In the genomic region with DNA sequence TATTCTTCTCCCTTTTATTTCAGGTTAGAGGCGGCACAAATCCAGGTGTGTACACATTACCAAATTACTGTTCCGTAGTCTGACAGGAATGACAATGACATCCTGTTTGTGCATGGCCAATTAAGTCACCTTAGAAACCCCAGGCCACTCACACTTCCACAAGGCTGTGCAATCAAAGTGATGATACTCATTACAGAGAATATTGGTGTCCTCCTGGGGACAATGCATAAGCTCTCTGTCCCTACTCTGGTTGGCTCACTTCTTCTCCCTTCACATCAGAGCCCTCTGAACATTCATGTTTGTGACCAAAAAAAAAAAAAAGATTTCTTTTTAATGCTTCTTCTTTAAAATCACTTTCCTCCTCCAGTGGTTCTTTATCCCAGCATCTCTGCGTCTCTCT, we compare ENCODE assay signal across 24 mouse cellular contexts. TPM values are rescaled to one million over a fixed set of nuclear protein-coding genes. Genes with fewer than 3 reads are reported as not detected.
DNase-seq lines count a peak whose midpoint lies in the region; ATAC-seq and TF ChIP-seq lines count a peak whose summit lies in the region.
"Had no signal": no experiment of that assay in that cellular context is flagged by ENCODE, and none has a peak within 500 bp of the region (broad histone marks: within the 10 kb centered on the region; RNA-seq: fewer than 3 reads in every experiment).

No protein-coding gene starts in this region.

- no peaks in the 10 kb centered on the region for H3K9me3 ChIP-seq in midbrain, embryonic 11.5 days (ENCODE audit: control insufficient read depth, low read length)
- 0 out of 2 replicates have a peak, but pooled peaks cover 14% of the 10 kb centered on the region for H3K9me3 ChIP-seq in midbrain, embryonic 14.5 days (ENCODE audit: control insufficient read depth, low read length)
- H3K9me3 ChIP-seq in liver, embryonic 11.5 days (ENCODE audit: control insufficient read depth, low read length), result no peaks in the 10 kb centered on the region
- H3K9me3 ChIP-seq in liver, embryonic 16.5 days (replicated peaks; ENCODE audit: control insufficient read depth, low read length), result no peaks in the 10 kb centered on the region
- H3K9me3 ChIP-seq: intestine, embryonic 15.5 days; limb, embryonic 13.5 days; neural tube, embryonic 13.5 days had no signal

- no peak for TF ChIP-seq CTCF in left cerebral cortex, adult 2 months (IDR thresholded peaks at IDR 0.05)

- no peak overlapping the region for H3K27ac ChIP-seq in midbrain, embryonic 11.5 days (ENCODE audit: low read depth, low read length)
- H3K27ac ChIP-seq in midbrain, embryonic 14.5 days (replicated peaks; ENCODE audit: low read depth, low read length), result no peak overlapping the region
- H3K27ac ChIP-seq in liver, embryonic 11.5 days (ENCODE audit: low read depth, low read length), result peak overlapping the region; percentile 84
- H3K27ac ChIP-seq in liver, embryonic 16.5 days (ENCODE audit: low read length), result peak overlapping the region; percentile 92
- H3K27ac ChIP-seq in left cerebral cortex, adult 2 months, result no peak overlapping the region; the same call in 1 of the 2 replicates
- H3K27ac ChIP-seq: gastrocnemius, adult 2 months; intestine, embryonic 15.5 days; limb, embryonic 13.5 days; midbrain, embryonic 12.5 days; neural tube, embryonic 13.5 days had no signal

- H3K4me3 ChIP-seq in midbrain, embryonic 11.5 days (ENCODE audit: low read depth, low read length), result no peak overlapping the region
- H3K4me3 ChIP-seq in midbrain, embryonic 14.5 days (replicated peaks; ENCODE audit: low read depth, low read length), result no peak overlapping the region
- H3K4me3 ChIP-seq in liver, embryonic 11.5 days (ENCODE audit: low read depth, low read length), result no peak overlapping the region
- no peak overlapping the region for H3K4me3 ChIP-seq in liver, embryonic 16.5 days (ENCODE audit: low read depth, low read length)
- no peak overlapping the region for H3K4me3 ChIP-seq in left cerebral cortex, adult 2 months
- H3K4me3 ChIP-seq: gastrocnemius, adult 2 months; intestine, embryonic 15.5 days; limb, embryonic 13.5 days; midbrain, embryonic 12.5 days; neural tube, embryonic 13.5 days had no signal

- no peaks in the 10 kb centered on the region for H3K27me3 ChIP-seq in midbrain, embryonic 11.5 days (ENCODE audit: control insufficient read depth, insufficient read depth, low read length)
- no peaks in the 10 kb centered on the region for H3K27me3 ChIP-seq in midbrain, embryonic 14.5 days (ENCODE audit: control insufficient read depth, insufficient read depth, low read length)
- H3K27me3 ChIP-seq in liver, embryonic 11.5 days (replicated peaks; ENCODE audit: control insufficient read depth, insufficient read depth, low read length), result no peaks in the 10 kb centered on the region
- H3K27me3 ChIP-seq in liver, embryonic 16.5 days (ENCODE audit: control insufficient read depth, insufficient read depth, low read depth, low read length), result no peaks in the 10 kb centered on the region
- H3K27me3 ChIP-seq: intestine, embryonic 15.5 days; limb, embryonic 13.5 days; midbrain, embryonic 12.5 days; neural tube, embryonic 13.5 days had no signal

- ATAC-seq in midbrain, embryonic 11.5 days (ENCODE audit: low FRiP score), result no peak
- ATAC-seq in midbrain, embryonic 14.5 days (ENCODE audit: low FRiP score, low TSS enrichment), result no peak
- peak; percentile 32 for ATAC-seq in liver, embryonic 11.5 days (replicated peaks; ENCODE audit: low FRiP score)
- ATAC-seq in liver, embryonic 16.5 days (ENCODE audit: low read depth), result peak; percentile 26; the same call in 1 of the 2 replicates
- ATAC-seq: forebrain, embryonic 16.5 days; hindbrain, embryonic 16.5 days; intestine, embryonic 15.5 days had no signal

- no peaks in the 10 kb centered on the region for H3K36me3 ChIP-seq in midbrain, embryonic 11.5 days (ENCODE audit: control insufficient read depth, insufficient read depth, low read length)
- 0 out of 2 replicates have a peak, but pooled peaks cover 11% of the 10 kb centered on the region for H3K36me3 ChIP-seq in midbrain, embryonic 14.5 days (ENCODE audit: control insufficient read depth, insufficient read depth, low read length)
- no peaks in the 10 kb centered on the region; the same call in 1 of the 2 replicates for H3K36me3 ChIP-seq in liver, embryonic 11.5 days (ENCODE audit: control insufficient read depth, insufficient read depth, low read length)
- H3K36me3 ChIP-seq in liver, embryonic 16.5 days (ENCODE audit: control insufficient read depth, insufficient read depth), result no peaks in the 10 kb centered on the region
- H3K36me3 ChIP-seq: intestine, embryonic 15.5 days; limb, embryonic 13.5 days had no signal

- no peak overlapping the region for H3K9ac ChIP-seq in midbrain, embryonic 11.5 days (ENCODE audit: low read length)
- no peak overlapping the region for H3K9ac ChIP-seq in midbrain, embryonic 14.5 days (replicated peaks; ENCODE audit: low read length)
- H3K9ac ChIP-seq in liver, embryonic 11.5 days (ENCODE audit: low read depth, low read length), result no peak overlapping the region
- H3K9ac ChIP-seq in liver, embryonic 16.5 days (ENCODE audit: low read depth, low read length), result no peak overlapping the region
- H3K9ac ChIP-seq: intestine, embryonic 15.5 days; limb, embryonic 13.5 days; lung, embryonic 14.5 days; midbrain, embryonic 12.5 days; neural tube, embryonic 13.5 days had no signal

- peak; percentile 47 for DNase-seq in midbrain, embryonic 11.5 days (ENCODE audit: low spot score, missing footprints)
- no peak for DNase-seq in midbrain, embryonic 14.5 days
- no peak for DNase-seq in liver, embryonic 11.5 days (ENCODE audit: low spot score)
- no peak for DNase-seq in left cerebral cortex, adult 2 months (ENCODE audit: extremely low spot score in 1 of 2, low spot score in 2 of 2)
- DNase-seq in right cerebral cortex, postnatal 10 days (ENCODE audit: low spot score in 2 of 2), result no peak
- no peak for DNase-seq in lung, postnatal 14 days
- DNase-seq: adrenal gland, adult 8-10 months; cerebellum, adult 11 months; cerebellum, adult 9-10 months; cerebellum, postnatal 36 days; gastrocnemius, adult 2 months; heart, postnatal 14 days; kidney, adult 9 months; kidney, postnatal 14 days; lung, embryonic 14.5 days; right cerebral cortex, postnatal 14 days; thymus, postnatal 4 days had no signal

- intact Hi-C loops in left cerebral cortex, adult 2 months (cut with DNase I), result no loop called here

- no peaks in the 10 kb centered on the region for H3K4me1 ChIP-seq in midbrain, embryonic 11.5 days (ENCODE audit: control insufficient read depth, insufficient read depth, low read length)
- H3K4me1 ChIP-seq in midbrain, embryonic 14.5 days (ENCODE audit: control insufficient read depth, insufficient read depth, low read length), result no peaks in the 10 kb centered on the region
- peaks cover 9% of the 10 kb centered on the region for H3K4me1 ChIP-seq in liver, embryonic 11.5 days (replicated peaks; ENCODE audit: control insufficient read depth, insufficient read depth, low read length)
- peaks cover 22% of the 10 kb centered on the region for H3K4me1 ChIP-seq in liver, embryonic 16.5 days (ENCODE audit: control insufficient read depth, low read depth, low read length)
- H3K4me1 ChIP-seq: intestine, embryonic 15.5 days; limb, embryonic 13.5 days; midbrain, embryonic 12.5 days; neural tube, embryonic 13.5 days had no signal

- H3K4me2 ChIP-seq in midbrain, embryonic 11.5 days, result no peak overlapping the region
- no peak overlapping the region for H3K4me2 ChIP-seq in midbrain, embryonic 14.5 days (ENCODE audit: low read length)
- H3K4me2 ChIP-seq in liver, embryonic 11.5 days, result peak overlapping the region; percentile 28; the same call in 1 of the 2 replicates
- H3K4me2 ChIP-seq in liver, embryonic 16.5 days (ENCODE audit: low read depth, low read length), result peak overlapping the region; percentile 45
- H3K4me2 ChIP-seq: intestine, embryonic 15.5 days; limb, embryonic 13.5 days; lung, embryonic 14.5 days; midbrain, embryonic 12.5 days; neural tube, embryonic 13.5 days had no signal

- 93% methylated on average over 3 of the region's 3 CpGs for WGBS in midbrain, embryonic 11.5 days
- 93% methylated on average over 3 of the region's 3 CpGs for WGBS in midbrain, embryonic 14.5 days
- 90% methylated on average over 3 of the region's 3 CpGs for WGBS in liver, embryonic 11.5 days
- 61% methylated on average over 3 of the region's 3 CpGs for WGBS in liver, embryonic 16.5 days (ENCODE audit: insufficient replicate concordance)

RNA-seq across cellular contexts. Expression of gene Arl4a, which starts 10.0 kb away (rescaled TPM):
- 90.5 and 94.7 TPM in 2 replicates for polyA plus RNA-seq in midbrain, embryonic 11.5 days (2014; fragmentation: Nextera tagmentation; extraction: Ambion mirVana)
- 109 and 139 TPM in 2 replicates for polyA plus RNA-seq in midbrain, embryonic 14.5 days (2014; fragmentation: Nextera tagmentation; extraction: Ambion mirVana)
- 44.9 and 45.3 TPM in 2 replicates for polyA plus RNA-seq in liver, embryonic 11.5 days (2014; fragmentation: Nextera tagmentation; extraction: Ambion mirVana)
- 92.3 and 93.3 TPM in 2 replicates for polyA plus RNA-seq in liver, embryonic 16.5 days (2015; fragmentation: Nextera tagmentation; extraction: Ambion mirVana)
- 10 to 100 TPM; 39.2 to 50.8 TPM for total RNA-seq in left cerebral cortex, adult 2 months (2021)

Comparison
In these comparisons a context has a peak if more than half of its experiments do, and no peak if none do; other contexts are left out.
1. ATAC-seq: peak in liver, embryonic 11.5 days (single experiment) and liver, embryonic 16.5 days (single experiment); none in midbrain, embryonic 11.5 days (single experiment) and midbrain, embryonic 14.5 days (single experiment).
2. H3K27ac ChIP-seq: peak in liver, embryonic 11.5 days (single experiment) and liver, embryonic 16.5 days (single experiment); none in midbrain, embryonic 11.5 days (single experiment), midbrain, embryonic 14.5 days (single experiment) and left cerebral cortex, adult 2 months (single experiment).
3. H3K4me2 ChIP-seq: peak in liver, embryonic 11.5 days (single experiment) and liver, embryonic 16.5 days (single experiment); none in midbrain, embryonic 11.5 days (single experiment) and midbrain, embryonic 14.5 days (single experiment).